Mouse (Mus musculus): Measurements from ENCODE around the gene Lzts2.

Lzts2 gene

GRCm38 (mm10) chr19:45003740-45004516 is 10.3 kb upstream of the Lzts2 start:
- no peak for DNase-seq

GRCm38 (mm10) chr19:45005444-45005843 is 8.8 kb upstream of the Lzts2 start, which contains the start of gene Twnk:
Twnk (plus strand) TSS chr19:45005663.
- DNase-seq = peak; percentile 56

- DNase-seq = peak; percentile 96
Measured at GRCm38 (mm10) chr19:45005957-45006712, 8.1 kb upstream of the Lzts2 start, which contains the start of gene Mrpl43. Mrpl43 (minus strand) TSS chr19:45006442.

- DNase-seq = peak; percentile 64
Measured at GRCm38 (mm10) chr19:45007021-45007420, 7.2 kb upstream of the Lzts2 start.

GRCm38 (mm10) chr19:45007425-45008191 is 6.6 kb upstream of the Lzts2 start:
- peak; percentile 67 for DNase-seq

GRCm38 (mm10) chr19:45010646-45011045 is 3.6 kb upstream of the Lzts2 start:
- DNase-seq = no peak

GRCm38 (mm10) chr19:45012219-45012618 is 2.0 kb upstream of the Lzts2 start:
- no peak for DNase-seq

- no peak for DNase-seq
Measured at GRCm38 (mm10) chr19:45012636-45013035, 1.6 kb upstream of the Lzts2 start.

GRCm38 (mm10) chr19:45013581-45014225 is 511 bp upstream of the Lzts2 start:
- no peak for DNase-seq

- DNase-seq = peak; percentile 83
Measured at GRCm38 (mm10) chr19:45014981-45015402, 778 bp downstream of the Lzts2 start.

- DNase-seq = peak; percentile 85
Measured at GRCm38 (mm10) chr19:45015518-45016281, 1.5 kb downstream of the Lzts2 start.

GRCm38 (mm10) chr19:45016341-45017215 is 2.4 kb downstream of the Lzts2 start:
- DNase-seq = peak; percentile 88

GRCm38 (mm10) chr19:45017216-45017771 is 3.1 kb downstream of the Lzts2 start:
- peak; percentile 92 for DNase-seq

- peak; percentile 87 for DNase-seq
Measured at GRCm38 (mm10) chr19:45017909-45018308, 3.7 kb downstream of the Lzts2 start.

- peak; percentile 79 for DNase-seq
Measured at GRCm38 (mm10) chr19:45018351-45018831, 4.2 kb downstream of the Lzts2 start.

- peak; percentile 38 for DNase-seq
Measured at GRCm38 (mm10) chr19:45020348-45020747, 6.1 kb downstream of the Lzts2 start.

GRCm38 (mm10) chr19:45021362-45021761 is 7.1 kb downstream of the Lzts2 start:
- DNase-seq = peak; percentile 33

GRCm38 (mm10) chr19:45023993-45024392 is 9.8 kb downstream of the Lzts2 start:
- DNase-seq = peak; percentile 48

- peak; percentile 43 for DNase-seq
Measured at GRCm38 (mm10) chr19:45024775-45025174, 10.6 kb downstream of the Lzts2 start.

- peak; percentile 36 for DNase-seq
Measured at GRCm38 (mm10) chr19:45025937-45026568, 11.8 kb downstream of the Lzts2 start.
